ENCODE assay signal across 27 mouse cellular contexts in the genomic region with DNA sequence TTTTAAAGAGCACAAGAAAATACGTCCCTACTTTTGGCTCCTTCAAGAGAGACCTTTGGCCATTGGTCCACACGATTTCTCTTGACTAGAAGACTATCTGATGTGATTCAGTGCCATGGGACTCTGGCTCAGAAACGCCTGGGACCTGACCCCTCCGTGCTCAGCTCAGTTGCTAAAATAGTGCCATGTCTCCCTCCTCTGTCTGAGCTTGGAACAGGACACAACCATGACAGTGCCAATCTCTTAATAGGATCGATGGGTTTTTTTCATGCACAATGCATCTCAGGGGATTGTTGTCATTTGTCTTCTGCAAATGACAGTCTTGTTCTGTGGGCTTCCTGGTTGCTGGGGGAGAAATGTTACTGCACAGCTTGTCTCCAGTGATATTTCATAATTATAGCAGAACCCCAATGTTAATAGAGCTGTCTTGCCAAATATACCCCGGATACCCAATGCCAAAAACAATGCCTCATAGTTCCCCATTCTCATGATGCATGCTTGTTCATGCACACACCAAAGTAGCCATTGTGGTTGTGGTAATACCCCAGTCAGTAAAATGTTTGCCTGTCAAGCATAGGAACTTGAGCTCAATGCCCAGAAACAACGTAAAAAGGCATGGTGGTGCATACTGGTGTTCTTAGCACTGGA.
DNase-seq lines count a peak whose midpoint lies in the region; ATAC-seq and TF ChIP-seq lines count a peak whose summit lies in the region.
"Had no signal": no experiment of that assay in that cellular context is flagged by ENCODE, and none has a peak within 500 bp of the region (broad histone marks: within the 10 kb centered on the region; RNA-seq: fewer than 3 reads in every experiment).

No protein-coding gene starts in this region.

- no peak for ATAC-seq in hindbrain, postnatal 0 days
- no peak for ATAC-seq in hindbrain, embryonic 14.5 days (ENCODE audit: low FRiP score)
- no peak for ATAC-seq in midbrain, embryonic 14.5 days (ENCODE audit: low FRiP score, low TSS enrichment)
- ATAC-seq in midbrain, embryonic 11.5 days (ENCODE audit: low FRiP score), result no peak
- peak; percentile 60 for ATAC-seq in common myeloid progenitor, adult 5-6 weeks (replicated peaks; ENCODE audit: low read depth, poor library complexity, severe bottlenecking)
- ATAC-seq: activated CD4-positive, CD25-positive, alpha-beta regulatory T cell, adult 4 months; forebrain, embryonic 15.5 days; liver, postnatal 0 days; lung, postnatal 0 days had no signal

- no peaks in the 10 kb centered on the region for H3K9me3 ChIP-seq in hindbrain, postnatal 0 days (ENCODE audit: low read length)
- H3K9me3 ChIP-seq in hindbrain, embryonic 14.5 days (ENCODE audit: control insufficient read depth, low read length), result 0 out of 2 replicates have a peak, but pooled peaks cover 5% of the 10 kb centered on the region
- H3K9me3 ChIP-seq in midbrain, embryonic 14.5 days (ENCODE audit: control insufficient read depth, low read length), result no peaks in the 10 kb centered on the region
- no peaks in the 10 kb centered on the region for H3K9me3 ChIP-seq in midbrain, embryonic 11.5 days (ENCODE audit: control insufficient read depth, low read length)
- H3K9me3 ChIP-seq: embryonic facial prominence, embryonic 15.5 days; forebrain, embryonic 15.5 days; heart, embryonic 10.5 days; limb, embryonic 12.5 days; midbrain, embryonic 12.5 days; neural tube, embryonic 12.5 days had no signal

- no peak overlapping the region for H3K4me2 ChIP-seq in hindbrain, postnatal 0 days (ENCODE audit: low read depth, low read length)
- H3K4me2 ChIP-seq in hindbrain, embryonic 14.5 days (replicated peaks), result no peak overlapping the region
- H3K4me2 ChIP-seq in midbrain, embryonic 14.5 days (ENCODE audit: low read length), result no peak overlapping the region
- no peak overlapping the region for H3K4me2 ChIP-seq in midbrain, embryonic 11.5 days
- H3K4me2 ChIP-seq: embryonic facial prominence, embryonic 15.5 days; forebrain, embryonic 15.5 days; limb, embryonic 12.5 days; liver, embryonic 11.5 days; midbrain, embryonic 12.5 days; neural tube, embryonic 12.5 days had no signal

- no peak overlapping the region for H3K9ac ChIP-seq in hindbrain, postnatal 0 days (replicated peaks; ENCODE audit: low read length)
- H3K9ac ChIP-seq in hindbrain, embryonic 14.5 days, result no peak overlapping the region
- H3K9ac ChIP-seq in midbrain, embryonic 14.5 days (replicated peaks; ENCODE audit: low read length), result no peak overlapping the region
- H3K9ac ChIP-seq in midbrain, embryonic 11.5 days (ENCODE audit: low read length), result no peak overlapping the region
- H3K9ac ChIP-seq: embryonic facial prominence, embryonic 15.5 days; forebrain, embryonic 15.5 days; limb, embryonic 12.5 days; liver, postnatal 0 days; midbrain, embryonic 12.5 days; neural tube, embryonic 12.5 days had no signal

- 56% methylated on average over 7 of the region's 7 CpGs for WGBS in hindbrain, postnatal 0 days
- WGBS in hindbrain, embryonic 14.5 days, result 75% methylated on average over 7 of the region's 7 CpGs
- 83% methylated on average over 7 of the region's 7 CpGs for WGBS in midbrain, embryonic 14.5 days
- WGBS in midbrain, embryonic 11.5 days, result 86% methylated on average over 7 of the region's 7 CpGs

- no peak overlapping the region for H3K27ac ChIP-seq in hindbrain, postnatal 0 days
- no peak overlapping the region for H3K27ac ChIP-seq in hindbrain, embryonic 14.5 days
- H3K27ac ChIP-seq in midbrain, embryonic 14.5 days (replicated peaks; ENCODE audit: low read depth, low read length), result no peak overlapping the region
- H3K27ac ChIP-seq in midbrain, embryonic 11.5 days (ENCODE audit: low read depth, low read length), result no peak overlapping the region
- H3K27ac ChIP-seq: embryonic facial prominence, embryonic 15.5 days; forebrain, embryonic 15.5 days; heart, embryonic 10.5 days; limb, embryonic 12.5 days; macrophage; midbrain, embryonic 12.5 days; neural tube, embryonic 12.5 days had no signal

- H3K36me3 ChIP-seq in hindbrain, postnatal 0 days (ENCODE audit: insufficient read depth, low read length), result no peaks in the 10 kb centered on the region
- H3K36me3 ChIP-seq in hindbrain, embryonic 14.5 days (replicated peaks; ENCODE audit: control insufficient read depth, insufficient read depth), result no peaks in the 10 kb centered on the region
- no peaks in the 10 kb centered on the region for H3K36me3 ChIP-seq in midbrain, embryonic 14.5 days (ENCODE audit: control insufficient read depth, insufficient read depth, low read length)
- H3K36me3 ChIP-seq in midbrain, embryonic 11.5 days (ENCODE audit: control insufficient read depth, insufficient read depth, low read length), result no peaks in the 10 kb centered on the region
- H3K36me3 ChIP-seq: embryonic facial prominence, embryonic 15.5 days; forebrain, embryonic 15.5 days; heart, embryonic 10.5 days; limb, embryonic 12.5 days; midbrain, embryonic 12.5 days; neural tube, embryonic 12.5 days had no signal

- H3K4me3 ChIP-seq in hindbrain, postnatal 0 days (ENCODE audit: low read length), result no peak overlapping the region
- no peak overlapping the region for H3K4me3 ChIP-seq in hindbrain, embryonic 14.5 days (replicated peaks; ENCODE audit: low read length)
- no peak overlapping the region for H3K4me3 ChIP-seq in midbrain, embryonic 14.5 days (replicated peaks; ENCODE audit: low read depth, low read length)
- H3K4me3 ChIP-seq in midbrain, embryonic 11.5 days (ENCODE audit: low read depth, low read length), result no peak overlapping the region
- H3K4me3 ChIP-seq: embryonic facial prominence, embryonic 15.5 days; forebrain, embryonic 15.5 days; heart, embryonic 10.5 days; limb, embryonic 12.5 days; midbrain, embryonic 12.5 days; neural tube, embryonic 12.5 days had no signal

- H3K4me1 ChIP-seq in hindbrain, postnatal 0 days (ENCODE audit: insufficient read depth, low read length), result no peaks in the 10 kb centered on the region
- H3K4me1 ChIP-seq in hindbrain, embryonic 14.5 days (replicated peaks; ENCODE audit: control insufficient read depth, insufficient read depth, low read length), result no peaks in the 10 kb centered on the region
- H3K4me1 ChIP-seq in midbrain, embryonic 14.5 days (ENCODE audit: control insufficient read depth, insufficient read depth, low read length), result no peaks in the 10 kb centered on the region
- no peaks in the 10 kb centered on the region for H3K4me1 ChIP-seq in midbrain, embryonic 11.5 days (ENCODE audit: control insufficient read depth, insufficient read depth, low read length)
- H3K4me1 ChIP-seq: embryonic facial prominence, embryonic 15.5 days; forebrain, embryonic 15.5 days; heart, embryonic 10.5 days; limb, embryonic 12.5 days; midbrain, embryonic 12.5 days; neural tube, embryonic 12.5 days had no signal

- TF ChIP-seq CTCF in hindbrain, postnatal 0 days (IDR thresholded peaks at IDR 0.05; ENCODE audit: low read depth), result peak; percentile 46

- H3K27me3 ChIP-seq in hindbrain, postnatal 0 days (ENCODE audit: insufficient read depth, low read length), result no peaks in the 10 kb centered on the region
- no peaks in the 10 kb centered on the region for H3K27me3 ChIP-seq in hindbrain, embryonic 14.5 days (ENCODE audit: control insufficient read depth, insufficient read depth, low read length)
- H3K27me3 ChIP-seq in midbrain, embryonic 14.5 days (ENCODE audit: control insufficient read depth, insufficient read depth, low read length), result no peaks in the 10 kb centered on the region
- no peaks in the 10 kb centered on the region for H3K27me3 ChIP-seq in midbrain, embryonic 11.5 days (ENCODE audit: control insufficient read depth, insufficient read depth, low read length)
- H3K27me3 ChIP-seq: embryonic facial prominence, embryonic 15.5 days; forebrain, embryonic 15.5 days; limb, embryonic 12.5 days; midbrain, embryonic 12.5 days; neural tube, embryonic 12.5 days had no signal

- peak; percentile 23 for DNase-seq in hindbrain, postnatal 0 days (ENCODE audit: low spot score)
- DNase-seq in hindbrain, embryonic 14.5 days (ENCODE audit: low spot score), result no peak
- peak; percentile 27 for DNase-seq in midbrain, embryonic 14.5 days
- DNase-seq in midbrain, embryonic 11.5 days (ENCODE audit: low spot score, missing footprints), result no peak
- DNase-seq in retina, postnatal 7 days (ENCODE audit: low read depth, low spot score), result peak; percentile 6
- DNase-seq in gastrocnemius, postnatal 10 days, result no peak
- DNase-seq: adrenal gland, postnatal 10 days; cerebellum, adult 8-10 months; cerebellum, postnatal 36 days; gastrocnemius, postnatal 25 days; kidney, adult 11 months; kidney, postnatal 14 days; liver, postnatal 0 days; right cerebral cortex, adult 18-20 months; right cerebral cortex, postnatal 4 days; thymus, postnatal 14 days had no signal

Comparison
In these comparisons a context has a peak if more than half of its experiments do, and no peak if none do; other contexts are left out.
1. DNase-seq: peak in hindbrain, postnatal 0 days (single experiment), midbrain, embryonic 14.5 days (single experiment) and retina, postnatal 7 days (single experiment); none in hindbrain, embryonic 14.5 days (single experiment), midbrain, embryonic 11.5 days (single experiment) and gastrocnemius, postnatal 10 days (single experiment).